Mouse (Mus musculus) adrenal gland (tissue): ENCODE results near the gene Gm10228.
"Not testable (repeated sequence)": the region's sequence is repeated elsewhere in the genome, so short reads cannot be mapped to it uniquely, and the experiment has no call there.

ENCODE experiments used
- intact Hi-C: fragments of 180-260 bp; cut with DNase I; formaldehyde crosslinking; loops from one replicate; pipeline ENCODE4 v1.15.1; 2025
- long read RNA-seq, 2 experiments: library from polyadenylated mRNA; unstranded; transcript quantifications; one replicate each; pipeline ENCODE4 v2.0.0; 2020; ENCODE audit warnings: borderline replicate concordance in 1 of 2; ENCODE audit not compliant: insufficient replicate concordance in 1 of 2

The Gm10228 gene
- long read RNA-seq, experiment 1, result 0 reads
- long read RNA-seq, experiment 2, result 0 reads

DNA sequence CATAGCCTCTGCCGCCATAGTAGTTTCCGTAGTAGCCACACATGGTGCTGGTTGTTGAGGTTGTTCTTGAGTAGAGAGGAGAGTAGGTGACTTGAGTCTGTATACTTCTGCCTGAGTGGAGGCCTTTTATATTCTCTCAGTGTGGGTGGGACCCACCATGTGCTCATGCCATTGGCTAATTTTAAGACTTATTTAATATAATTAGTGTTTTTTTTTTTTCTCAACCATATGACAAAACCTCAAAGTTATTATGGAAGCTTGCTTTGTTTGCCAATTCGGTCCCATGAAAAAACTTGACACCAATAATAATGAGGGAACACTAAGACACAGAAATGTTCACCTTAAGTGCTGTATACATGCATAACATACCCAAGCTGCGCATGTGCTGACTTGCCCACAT, at the start of gene Gm10228:
TSS of gene Gm10228 (minus strand) at position 101 of the 400 bp plus-strand sequence.
- intact Hi-C loops, result not testable (repeated sequence)

DNA sequence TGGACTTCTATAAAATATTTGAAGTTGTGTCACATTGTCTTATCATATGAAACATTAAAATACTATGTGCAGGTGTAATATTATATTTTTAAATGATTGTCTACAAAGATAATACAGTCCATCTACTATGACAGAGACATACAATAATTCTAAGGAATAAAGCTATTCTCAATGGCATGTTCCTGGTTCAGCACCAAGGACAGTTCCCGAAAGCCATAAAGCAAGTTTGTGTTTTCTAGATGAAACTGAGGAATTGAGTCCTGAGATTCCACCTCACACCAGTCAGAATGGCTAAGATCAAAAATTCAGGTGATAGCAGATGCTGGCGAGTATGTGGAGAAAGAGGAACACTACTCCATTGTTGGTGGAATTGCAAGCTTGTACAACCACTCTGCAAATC, 29.8 kb upstream of the Gm10228 start:
- intact Hi-C loops, result not testable (repeated sequence)

DNA sequence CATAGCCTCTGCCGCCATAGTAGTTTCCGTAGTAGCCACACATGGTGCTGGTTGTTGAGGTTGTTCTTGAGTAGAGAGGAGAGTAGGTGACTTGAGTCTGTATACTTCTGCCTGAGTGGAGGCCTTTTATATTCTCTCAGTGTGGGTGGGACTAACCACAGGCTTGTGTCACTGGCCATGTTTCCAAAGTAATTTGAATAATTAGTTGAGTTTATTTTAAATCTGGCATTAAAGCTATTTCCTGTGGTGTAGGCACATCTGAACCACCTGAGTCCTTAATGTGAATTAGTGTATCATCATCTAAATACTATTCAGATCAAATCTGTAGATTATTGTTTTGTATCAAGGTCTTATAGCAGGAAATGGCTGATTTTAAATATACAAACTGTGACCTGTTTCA, 22.6 kb upstream of the Gm10228 start, which contains the start of gene 1110025L11Rik:
TSS of gene 1110025L11Rik (minus strand) at position 101 of the 400 bp plus-strand sequence.
- intact Hi-C loops, result not testable (repeated sequence)

DNA sequence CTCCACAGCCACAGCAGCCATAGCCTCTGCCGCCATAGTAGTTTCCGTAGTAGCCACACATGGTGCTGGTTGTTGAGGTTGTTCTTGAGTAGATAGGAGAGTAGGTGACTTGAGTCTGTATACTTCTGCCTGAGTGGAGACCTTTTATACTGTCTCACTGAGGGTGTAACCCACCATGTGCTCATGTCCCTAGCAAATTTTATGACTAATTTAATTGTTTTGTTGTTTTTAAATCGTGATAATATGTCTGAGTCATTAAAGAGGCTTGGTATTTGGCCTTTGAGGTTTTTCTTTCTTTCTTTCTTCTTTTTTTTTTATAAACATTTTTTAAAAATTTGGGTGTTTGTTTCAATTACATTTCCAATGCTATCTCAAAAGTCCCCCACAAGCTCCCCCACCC, 6.5 kb upstream of the Gm10228 start, which contains the start of gene Krtap6-5:
TSS of gene Krtap6-5 (minus strand) at position 101 of the 400 bp plus-strand sequence.
- intact Hi-C loops, result no loop called here

DNA sequence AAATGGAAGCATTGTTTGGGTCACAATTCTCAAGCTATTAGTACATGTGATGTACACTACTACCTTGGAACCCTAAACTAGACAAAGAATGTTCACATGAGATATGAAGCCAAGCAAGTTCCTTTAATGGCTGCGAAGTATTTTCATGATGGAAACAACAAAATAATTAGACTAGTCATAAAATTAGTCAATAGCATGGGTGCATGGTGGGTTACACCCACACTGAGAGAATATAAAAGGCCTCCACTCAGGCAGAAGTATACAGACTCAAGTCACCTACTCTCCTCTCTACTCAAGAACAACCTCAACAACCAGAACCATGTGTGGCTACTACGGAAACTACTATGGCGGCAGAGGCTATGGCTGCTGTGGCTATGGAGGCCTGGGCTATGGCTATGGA, 9.9 kb downstream of the Gm10228 start, which contains the start of gene Krtap6-1:
TSS of gene Krtap6-1 (plus strand) at position 301 of the 400 bp plus-strand sequence.
- intact Hi-C loops, result not testable (repeated sequence)

DNA sequence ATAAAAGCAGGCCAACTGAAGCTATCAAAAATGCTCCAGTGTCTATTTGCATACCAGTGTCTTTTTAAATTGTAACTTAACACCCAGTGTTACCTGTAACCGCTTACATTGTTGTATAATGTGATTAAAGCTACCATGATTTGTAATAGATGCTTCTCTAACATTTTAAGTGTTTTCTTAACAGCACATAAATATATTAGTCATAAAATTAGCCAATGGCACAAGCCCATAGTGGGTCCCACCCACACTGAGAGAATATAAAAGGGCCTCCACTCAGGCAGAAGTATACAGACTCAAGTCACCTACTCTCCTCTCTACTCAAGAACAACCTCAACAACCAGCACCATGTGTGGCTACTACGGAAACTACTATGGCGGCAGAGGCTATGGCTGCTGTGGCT, 26.3 kb downstream of the Gm10228 start, which contains the start of gene Gm10229:
TSS of gene Gm10229 (plus strand) at position 301 of the 400 bp plus-strand sequence.
- intact Hi-C loops, result not testable (repeated sequence)

DNA sequence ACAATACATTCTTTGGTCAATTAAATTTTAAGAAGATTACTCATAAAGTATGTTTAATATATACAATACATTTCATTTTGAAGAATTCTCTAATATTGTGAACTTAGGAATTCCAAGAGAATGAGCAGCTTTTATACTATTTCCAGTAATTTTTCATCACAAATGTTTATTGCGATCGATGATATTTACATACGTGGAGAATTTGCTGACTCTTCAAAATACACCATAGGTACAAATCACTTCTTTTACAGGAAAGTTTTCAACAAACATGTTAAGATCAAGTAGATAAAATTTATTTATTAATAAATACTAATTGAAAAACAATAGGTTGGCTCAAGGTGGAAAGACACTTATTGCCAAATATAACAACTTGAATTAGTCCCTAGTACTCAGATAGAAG, 27.3 kb downstream of the Gm10228 start:
- intact Hi-C loops, result no loop called here

DNA sequence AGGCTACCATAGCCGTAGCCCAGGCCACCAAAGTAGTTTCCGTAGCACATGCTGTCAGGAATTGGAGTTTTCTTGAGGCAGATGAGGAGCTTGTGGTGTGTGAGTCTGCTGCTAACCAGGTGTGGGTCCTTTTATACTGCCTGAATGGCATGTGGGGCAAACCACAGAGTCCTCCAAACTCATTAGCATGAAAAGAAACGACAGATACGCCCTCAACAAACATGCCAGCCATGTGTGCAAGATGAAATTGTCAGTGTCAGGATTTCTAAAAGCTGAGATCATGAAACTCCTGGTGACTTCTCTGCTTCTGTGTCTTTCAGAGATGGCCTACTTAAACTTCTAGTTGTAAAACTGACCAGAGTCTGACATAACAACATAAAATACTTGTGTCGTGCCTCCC, 30.6 kb downstream of the Gm10228 start, which contains the start of gene Krtap22-2:
TSS of gene Krtap22-2 (minus strand) at position 101 of the 400 bp plus-strand sequence.
- intact Hi-C loops, result no loop called here
